Mouse (Mus musculus) CH12.LX (cell line): ENCODE results near the gene Ube2e1. TPM values are rescaled to one million over a fixed set of nuclear protein-coding genes. Genes with fewer than 3 reads are reported as not detected.
A peak's percentile ranks its signal among the peaks of the same experiment; 100 is the strongest.

Source experiments
- DNase-seq: peaks from one replicate; pipeline ENCODE4 v3.0.0-alpha.2; 2013; ENCODE audit errors: extremely low read depth
- H3K27ac ChIP-seq: 2 replicates; pipeline ENCODE4 v1.5.1; 2012; ENCODE audit warnings: low read depth, mild to moderate bottlenecking, control low read depth, moderate library complexity; ENCODE audit not compliant: insufficient read depth
- H3K27me3 ChIP-seq: replicated peaks from 2 replicates; pipeline ENCODE3; 2012; ENCODE audit warnings: inconsistent platforms
- H3K36me3 ChIP-seq, 2 experiments: replicated peaks in 1 of 2; 2 replicates each; pipeline versions ENCODE3 to v1.6.1; 2012; ENCODE audit warnings: inconsistent platforms in 1 of 2, low read length in 1 of 2, mild to moderate bottlenecking in 1 of 2, mixed read lengths in 1 of 2, moderate library complexity in 1 of 2; ENCODE audit not compliant: control insufficient read depth in 1 of 2, insufficient read depth in 1 of 2
- H3K4me1 ChIP-seq, 2 experiments: 2 replicates each; pipeline ENCODE4 v1.6.1; 2012; ENCODE audit warnings: inconsistent platforms in 1 of 2, moderate library complexity in 1 of 2; ENCODE audit not compliant: insufficient read depth in 2 of 2, control insufficient read depth in 1 of 2
- H3K4me2 ChIP-seq: 2 replicates; pipeline ENCODE4 v1.6.1; 2012; ENCODE audit warnings: low read depth, mild to moderate bottlenecking, control low read depth; ENCODE audit not compliant: poor library complexity, insufficient read depth, severe bottlenecking
- H3K4me3 ChIP-seq, 3 experiments: fragments of 150-350 bp in 1 of 3; sonication (generic) in 1 of 3; replicated peaks in 1 of 3; 2 replicates each; pipeline versions ENCODE3 to v1.5.1; 2011 to 2012; ENCODE audit warnings: low read depth in 2 of 3, low read length in 2 of 3, mild to moderate bottlenecking in 2 of 3, moderate library complexity in 2 of 3, control low read depth in 1 of 3, improper control_type of control experiment in 1 of 3, inconsistent platforms in 1 of 3, mixed read lengths in 1 of 3; ENCODE audit not compliant: poor library complexity in 1 of 3
- H3K79me2 ChIP-seq: replicated peaks from 2 replicates; pipeline ENCODE4 v1.6.1; 2012; ENCODE audit warnings: mild to moderate bottlenecking, moderate library complexity; ENCODE audit not compliant: control insufficient read depth, poor library complexity, insufficient read depth, severe bottlenecking; ENCODE audit errors: extremely low read depth
- H3K9ac ChIP-seq: 2 replicates; pipeline ENCODE4 v1.6.1; 2012; ENCODE audit warnings: low read depth, mild to moderate bottlenecking, control low read depth, moderate library complexity; ENCODE audit not compliant: insufficient read depth
- H3K9me3 ChIP-seq: replicated peaks from 2 replicates; pipeline ENCODE3; 2012; ENCODE audit warnings: low read length, inconsistent platforms, mixed read lengths
- CHD1 ChIP-seq: IDR thresholded peaks from 2 replicates; pipeline ENCODE4 v1.6.1; 2012; ENCODE audit warnings: low read depth, low read length, improper control_type of control experiment, inconsistent platforms
- ELF1 ChIP-seq: IDR thresholded peaks from 2 replicates; pipeline ENCODE4 v1.6.1; 2014; ENCODE audit warnings: low read depth, mild to moderate bottlenecking, inconsistent platforms, low read length, improper control_type of control experiment
- GABPA ChIP-seq: IDR thresholded peaks from 2 replicates; pipeline ENCODE4 v1.6.1; 2012; ENCODE audit warnings: low read depth, low read length, improper control_type of control experiment, inconsistent platforms; ENCODE audit not compliant: insufficient replicate concordance
- MAZ ChIP-seq: IDR thresholded peaks from 2 replicates; pipeline ENCODE4 v1.6.1; 2012; ENCODE audit warnings: low read depth, mild to moderate bottlenecking, inconsistent platforms, low read length, improper control_type of control experiment, moderate library complexity
- MEF2A ChIP-seq: IDR thresholded peaks from 2 replicates; pipeline ENCODE4 v1.6.1; 2014; ENCODE audit warnings: low read depth, mild to moderate bottlenecking, inconsistent platforms, low read length, improper control_type of control experiment, borderline replicate concordance
- MXI1 ChIP-seq: IDR thresholded peaks from 2 replicates; pipeline ENCODE4 v1.6.1; 2011; ENCODE audit warnings: mild to moderate bottlenecking, low read depth, low read length, improper control_type of control experiment
- NELFE ChIP-seq: IDR thresholded peaks from 2 replicates; pipeline ENCODE4 v1.6.1; 2011; ENCODE audit warnings: low read depth, low read length, improper control_type of control experiment
- POLR2A ChIP-seq: IDR thresholded peaks from 2 replicates; pipeline ENCODE4 v1.6.1; 2011; ENCODE audit warnings: low read depth, mild to moderate bottlenecking, improper control_type of control experiment, low read length
- SIN3A ChIP-seq: IDR thresholded peaks from 2 replicates; pipeline ENCODE4 v1.6.1; 2012; ENCODE audit warnings: low read length, improper control_type of control experiment, inconsistent platforms
- TBP ChIP-seq: conservative IDR thresholded peaks from 2 replicates; pipeline ENCODE4 v1.6.1; 2011; ENCODE audit warnings: low read depth, low read length, improper control_type of control experiment
- TCF12 ChIP-seq: IDR thresholded peaks from 2 replicates; pipeline ENCODE4 v1.6.1; 2014; ENCODE audit warnings: low read depth, mild to moderate bottlenecking, inconsistent platforms, low read length, improper control_type of control experiment
- UBTF ChIP-seq: IDR thresholded peaks from 2 replicates; pipeline ENCODE4 v1.6.1; 2012; ENCODE audit warnings: low read depth, mild to moderate bottlenecking, inconsistent platforms, low read length, improper control_type of control experiment, moderate library complexity
- ZC3H11A ChIP-seq: IDR thresholded peaks from 2 replicates; pipeline ENCODE4 v1.6.1; 2012; ENCODE audit warnings: low read depth, mild to moderate bottlenecking, inconsistent platforms, low read length, improper control_type of control experiment
- ZMIZ1 ChIP-seq: IDR thresholded peaks from 2 replicates; pipeline ENCODE4 v1.6.1; 2012; ENCODE audit warnings: low read depth, mild to moderate bottlenecking, inconsistent platforms, low read length, improper control_type of control experiment
- ZNF384 ChIP-seq: IDR thresholded peaks from 2 replicates; pipeline ENCODE4 v1.6.1; 2012; ENCODE audit warnings: low read depth, low read length, improper control_type of control experiment, inconsistent platforms
- dilution Hi-C: fragments of 300-500 bp; cut with MboI; formaldehyde crosslinking; loops from 2 replicates; pipeline ENCODE4 v1.14.3; 2020; ENCODE audit warnings: low sequenced_read_pairs; ENCODE audit not compliant: extremely low pct_unique_long_range_greater_than_20kb, extremely low pct_ligation_motif_present
- in situ Hi-C: fragments of 300-500 bp; cut with MboI; formaldehyde crosslinking; loops from 3 replicates; pipeline ENCODE4 v1.14.3; 2019; ENCODE audit warnings: low sequenced_read_pairs, low pct_ligation_motif_present, low pct_unique_long_range_greater_than_20kb, mixed read lengths
- polyA plus RNA-seq: library from polyadenylated mRNA; unstranded; fragments of >175 nt; gene quantifications from 2 replicates; pipeline ENCODE4 v1.2.1, GENCODE M21; 2012; ENCODE audit warnings: low read depth; ENCODE audit not compliant: insufficient read length
- total RNA-seq, 2 experiments: library from RNA; depleted of rRNA; stranded (reverse); fragments of 300-350 nt in 1 of 2; fragments of >200 nt in 1 of 2; gene quantifications; 2 replicates each; pipeline ENCODE4 v1.2.3; 2012 to 2014

Ube2e1 gene
- 28.1 and 32.9 TPM in 2 replicates for total RNA-seq (2012; rRNA removed)
- 178 and 183 TPM in 2 replicates for total RNA-seq (2014; rRNA removed)
- 167 and 202 TPM in 2 replicates for polyA plus RNA-seq

DNA sequence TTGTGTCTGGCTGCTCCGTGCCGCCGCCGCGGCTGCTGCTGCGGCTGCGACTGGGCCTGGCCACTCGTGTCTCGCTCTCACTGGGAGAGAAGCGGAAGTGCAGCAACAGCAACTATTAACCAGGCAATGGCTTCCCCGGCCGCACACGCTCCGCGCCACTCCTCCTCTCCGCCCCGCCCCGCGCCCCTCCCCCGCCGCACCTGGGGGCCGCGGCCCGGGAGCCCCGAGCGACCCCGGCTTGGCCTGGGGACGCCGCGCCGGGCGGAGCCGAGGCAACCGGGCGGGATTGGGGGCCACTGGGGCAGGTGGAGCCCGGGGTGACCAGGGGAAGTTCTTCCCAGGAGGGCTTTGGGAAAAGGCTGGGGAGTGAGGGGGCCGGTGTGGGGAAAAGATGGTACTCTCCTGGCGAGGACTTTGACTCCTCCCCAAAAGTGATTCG lies at the start of gene Ube2e1:
Ube2e1 (minus strand) TSS at position 167 of the 439 bp plus-strand sequence.
- Histone ChIP-seq H3K4me1 (peaks cover 0 to 36% of the 10 kb centered on the region in 2 experiments; a peak in 2 of 4 replicates), H3K36me3 (peaks cover 6 to 28% of the 10 kb centered on the region in 2 experiments), H3K9ac (peak within 1 kb of the TSS; percentile 98), H3K4me3 (peak within 1 kb of the TSS; percentile 49 to 96 (median 89)), H3K27me3 (no peaks in the 10 kb centered on the region), H3K79me2 (no peaks in the 10 kb centered on the region), H3K27ac (no peak within 1 kb of the TSS), H3K4me2 (peak within 1 kb of the TSS; percentile 81), H3K9me3 (no peaks in the 10 kb centered on the region)
- DNase-seq: peak; percentile 73
- peak; percentile 53; the same call in 1 of the 2 replicates for TF ChIP-seq ZMIZ1
- peak; percentile 69; the same call in 1 of the 2 replicates for TF ChIP-seq SIN3A
- peak; percentile 63 for TF ChIP-seq TCF12
- 0 out of 2 replicates have a peak, but pooled peaks have one; percentile 56 for TF ChIP-seq MAZ
- no peak for TF ChIP-seq ZC3H11A
- TF ChIP-seq MEF2A: peak; percentile 38; the same call in 1 of the 2 replicates
- TF ChIP-seq UBTF: peak; percentile 54; the same call in 1 of the 2 replicates
- TF ChIP-seq ELF1: peak; percentile 83
- TF ChIP-seq MXI1: peak; percentile 48
- peak; percentile 70 for TF ChIP-seq NELFE
- peak; percentile 78 for TF ChIP-seq POLR2A
- TF ChIP-seq ZNF384: no peak
- TF ChIP-seq GABPA: no peak
- dilution Hi-C loops: no loop called here
- in situ Hi-C loops: no loop called here

DNA sequence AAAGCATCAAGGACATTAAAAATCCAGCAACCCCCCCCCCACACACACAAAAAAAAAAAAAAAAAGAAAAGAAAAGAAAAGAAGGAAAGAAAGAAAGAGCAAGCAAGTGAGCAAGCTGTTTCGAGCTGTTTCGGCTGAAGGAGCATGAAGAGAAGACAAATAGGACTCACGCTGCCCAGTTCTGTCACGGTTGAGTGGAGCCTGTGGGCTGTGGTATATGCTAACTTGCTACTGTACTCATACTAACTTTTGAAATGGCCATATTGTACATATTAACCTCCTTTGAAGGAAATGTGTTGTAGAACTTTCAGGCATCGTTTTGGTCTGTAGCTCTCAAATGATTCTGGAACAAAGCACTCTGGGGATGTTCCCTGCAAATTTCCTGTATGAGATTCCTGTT lies 48.2 kb upstream of the Ube2e1 start:
- dilution Hi-C loops (no loop called here), in situ Hi-C loops (no loop called here)
- DNase-seq: peak; percentile 81
- Histone ChIP-seq H3K9ac (no peak overlapping the region), H3K4me3 (no peak overlapping the region), H3K27me3 (no peaks in the 10 kb centered on the region), H3K79me2 (no peaks in the 10 kb centered on the region), H3K4me1 (peaks cover 0 to 30% of the 10 kb centered on the region in 2 experiments; a peak in 3 of 4 replicates), H3K27ac (no peak overlapping the region), H3K9me3 (peaks cover 3% of the 10 kb centered on the region), H3K4me2 (peak overlapping the region; percentile 5; the same call in 1 of the 2 replicates), H3K36me3 (no peaks in the 10 kb centered on the region)
- TF ChIP-seq CHD1 (no peak), TBP (0 out of 2 replicates have a peak, but pooled peaks have one; percentile 25), ZNF384 (0 out of 2 replicates have a peak, but pooled peaks have one; percentile 44)
